Comparison of ENCODE assay signal across 9 mouse cellular contexts in genomic region chr9:61573634-61574359, GRCm38 (mm10).
DNase-seq lines count a peak whose midpoint lies in the region; ATAC-seq and TF ChIP-seq lines count a peak whose summit lies in the region.
"Had no signal": no experiment of that assay in that cellular context is flagged by ENCODE, and none has a peak within 500 bp of the region (broad histone marks: within the 10 kb centered on the region; RNA-seq: fewer than 3 reads in every experiment).

No protein-coding gene starts in this region.

- no peaks in the 10 kb centered on the region for H3K27me3 ChIP-seq in hindbrain, embryonic 16.5 days (replicated peaks; ENCODE audit: control insufficient read depth, insufficient read depth, low read length)
- peaks cover 11% of the 10 kb centered on the region; the same call in 1 of the 2 replicates for H3K27me3 ChIP-seq in midbrain, embryonic 12.5 days
- H3K27me3 ChIP-seq: limb, embryonic 12.5 days had no signal

- no peaks in the 10 kb centered on the region for H3K9me3 ChIP-seq in hindbrain, embryonic 16.5 days (ENCODE audit: control insufficient read depth, low read length)
- 0 out of 2 replicates have a peak, but pooled peaks cover 5% of the 10 kb centered on the region for H3K9me3 ChIP-seq in midbrain, embryonic 12.5 days

- H3K4me1 ChIP-seq in cortical plate, adult 2 months (ENCODE audit: control insufficient read depth, insufficient read depth, low read length), result peaks cover 8% of the 10 kb centered on the region
- peaks cover 14% of the 10 kb centered on the region for H3K4me1 ChIP-seq in hindbrain, embryonic 16.5 days (ENCODE audit: control insufficient read depth, insufficient read depth, low read depth, low read length)
- H3K4me1 ChIP-seq in midbrain, embryonic 12.5 days, result peaks cover 22% of the 10 kb centered on the region

- WGBS in hindbrain, embryonic 16.5 days, result 14% methylated on average over 21 of the region's 21 CpGs
- WGBS in midbrain, embryonic 12.5 days, result 22% methylated on average over 21 of the region's 21 CpGs

- peak overlapping the region; percentile 11; the same call in 1 of the 2 replicates for H3K4me2 ChIP-seq in hindbrain, embryonic 16.5 days (ENCODE audit: low read length)
- H3K4me2 ChIP-seq in midbrain, embryonic 12.5 days (replicated peaks), result peak overlapping the region; percentile 31
- H3K4me2 ChIP-seq: limb, embryonic 12.5 days had no signal

- H3K27ac ChIP-seq in cortical plate, adult 2 months (ENCODE audit: insufficient read depth, low read length), result peak overlapping the region; percentile 49; the same call in 1 of the 2 replicates
- peak overlapping the region; percentile 70 for H3K27ac ChIP-seq in hindbrain, embryonic 16.5 days (ENCODE audit: low read depth, low read length)
- H3K27ac ChIP-seq in midbrain, embryonic 12.5 days (replicated peaks), result peak overlapping the region; percentile 87
- H3K27ac ChIP-seq: limb, embryonic 12.5 days had no signal

- no peak; the same call in 1 of the 2 replicates for ATAC-seq in cerebellum, adult (ENCODE audit: insufficient number of reproducible peaks, low FRiP score, low TSS enrichment)
- ATAC-seq in hindbrain, embryonic 16.5 days, result peak; percentile 88
- ATAC-seq in midbrain, embryonic 12.5 days (ENCODE audit: low FRiP score, low read depth), result peak; percentile 88

- no peak overlapping the region for H3K4me3 ChIP-seq in cortical plate, adult 2 months (ENCODE audit: insufficient read depth, low read length)
- H3K4me3 ChIP-seq in hindbrain, embryonic 16.5 days (ENCODE audit: low read length), result no peak overlapping the region
- no peak overlapping the region for H3K4me3 ChIP-seq in midbrain, embryonic 12.5 days
- H3K4me3 ChIP-seq: limb, embryonic 12.5 days had no signal

- peak; percentile 19 to 28 for DNase-seq in cerebellum, adult 18-20 months
- DNase-seq in testis, postnatal 10 days (ENCODE audit: low spot score), result peak; percentile 76
- no peak for DNase-seq in adipocyte (ENCODE audit: low spot score)
- DNase-seq in gastrocnemius, postnatal 4 days (ENCODE audit: low spot score in 2 of 2), result no peak

- no peak for TF ChIP-seq CTCF in cortical plate, adult 2 months (IDR thresholded peaks at IDR 0.05; ENCODE audit: extremely low read depth, insufficient read depth, low read length)

- TF ChIP-seq POLR2A in cortical plate, adult 2 months (IDR thresholded peaks at IDR 0.05; ENCODE audit: extremely low read depth, insufficient read depth, low read length), result no peak

- H3K9ac ChIP-seq in hindbrain, embryonic 16.5 days (ENCODE audit: low read depth, low read length), result peak overlapping the region; percentile 43; the same call in 1 of the 2 replicates
- 0 out of 2 replicates have a peak overlapping the region, but pooled peaks have one; percentile 20 for H3K9ac ChIP-seq in midbrain, embryonic 12.5 days (replicated peaks)
- H3K9ac ChIP-seq: limb, embryonic 12.5 days had no signal

- H3K36me3 ChIP-seq in hindbrain, embryonic 16.5 days (ENCODE audit: control insufficient read depth, insufficient read depth, low read length), result no peaks in the 10 kb centered on the region
- no peaks in the 10 kb centered on the region for H3K36me3 ChIP-seq in midbrain, embryonic 12.5 days
- H3K36me3 ChIP-seq: limb, embryonic 12.5 days had no signal

Comparison
In these comparisons a context has a peak if more than half of its experiments do, and no peak if none do; other contexts are left out.
1. DNase-seq: peak in cerebellum, adult 18-20 months (2 of 2) and testis, postnatal 10 days (single experiment); none in adipocyte (single experiment) and gastrocnemius, postnatal 4 days (0 of 2).
2. Peak in every context shown above with its lines, with median percentiles within 50 percentile points of each other: H3K27ac ChIP-seq.